Mouse (Mus musculus) naive thymus-derived CD4-positive, alpha-beta T cell, adult 2 months (primary cell): ENCODE measurements around the gene Olfr684.

Source experiments
- DNase-seq: peaks from one replicate; pipeline ENCODE4 v3.0.0-alpha.2; 2011; ENCODE audit warnings: low read depth

Olfr684 gene

GRCm38 (mm10) chr7:105163553-105163952 lies at the start of gene Olfr684:
Olfr684 (minus strand) TSS chr7:105163653.
- no peak for DNase-seq

GRCm38 (mm10) chr7:105207385-105207784 lies 43.9 kb upstream of the Olfr684 start, which contains the start of gene Olfr686:
Olfr686 (minus strand) TSS chr7:105207485.
- DNase-seq: no peak

GRCm38 (mm10) chr7:105185912-105186311 lies 22.5 kb upstream of the Olfr684 start, which contains the start of gene Olfr685:
Olfr685 (minus strand) TSS chr7:105186012.
- no peak for DNase-seq

GRCm38 (mm10) chr7:105170773-105171172 lies 7.3 kb upstream of the Olfr684 start:
- no peak for DNase-seq

- DNase-seq: no peak
Measured at GRCm38 (mm10) chr7:105146912-105147311, 16.5 kb downstream of the Olfr684 start, which contains the start of gene Olfr683. Olfr683 (minus strand) TSS chr7:105147012.

GRCm38 (mm10) chr7:105141275-105141674 lies 22.2 kb downstream of the Olfr684 start:
- DNase-seq: no peak

GRCm38 (mm10) chr7:105116536-105116935 lies 46.9 kb downstream of the Olfr684 start, which contains the start of gene Olfr681:
Olfr681 (plus strand) TSS chr7:105116836.
- DNase-seq: no peak
